Mouse (Mus musculus): ENCODE measurements around the gene Sf3b3. TPM values are rescaled to one million over a fixed set of nuclear protein-coding genes. Genes with fewer than 3 reads are reported as not detected.

Sf3b3 gene
- polyA plus RNA-seq, 1 experiment: 33.3 TPM

DNA sequence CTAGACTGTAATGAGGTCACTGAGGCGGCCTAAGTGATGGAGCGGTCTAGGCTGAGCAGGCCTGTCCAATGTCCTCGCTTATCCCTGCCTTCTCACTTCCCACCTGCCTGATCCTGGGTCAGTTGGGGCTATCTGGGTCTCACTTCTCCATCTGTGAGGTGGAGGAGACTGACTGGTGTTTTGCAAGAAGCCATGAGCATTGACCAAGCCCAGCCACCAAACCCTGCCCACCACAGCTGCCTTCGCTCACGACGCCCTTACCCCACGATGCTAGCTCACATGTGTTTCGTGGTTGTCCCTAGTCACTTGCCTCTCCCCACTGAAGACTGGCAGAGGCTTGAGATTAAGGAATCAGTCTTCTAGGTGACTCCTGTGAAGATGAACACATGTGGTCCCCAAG lies 49.5 kb downstream of the Sf3b3 start:
- Histone ChIP-seq H3K4me1 (ENCODE audit: control insufficient read depth, insufficient read depth, low read length) (peaks cover 5% of the 10 kb centered on the region), H3K4me3 (replicated peaks; ENCODE audit: extremely low read depth, low read depth, low read length) (no peak overlapping the region)
- TF ChIP-seq CTCF (IDR thresholded peaks at IDR 0.05; ENCODE audit: insufficient read depth, low read length): no peak
- no peak for TF ChIP-seq POLR2A (IDR thresholded peaks at IDR 0.05; ENCODE audit: borderline replicate concordance, extremely low read depth, low read depth, low read length)
- 92% methylated on average over 8 of the region's 8 CpGs for WGBS
- DNase-seq: no peak

DNA sequence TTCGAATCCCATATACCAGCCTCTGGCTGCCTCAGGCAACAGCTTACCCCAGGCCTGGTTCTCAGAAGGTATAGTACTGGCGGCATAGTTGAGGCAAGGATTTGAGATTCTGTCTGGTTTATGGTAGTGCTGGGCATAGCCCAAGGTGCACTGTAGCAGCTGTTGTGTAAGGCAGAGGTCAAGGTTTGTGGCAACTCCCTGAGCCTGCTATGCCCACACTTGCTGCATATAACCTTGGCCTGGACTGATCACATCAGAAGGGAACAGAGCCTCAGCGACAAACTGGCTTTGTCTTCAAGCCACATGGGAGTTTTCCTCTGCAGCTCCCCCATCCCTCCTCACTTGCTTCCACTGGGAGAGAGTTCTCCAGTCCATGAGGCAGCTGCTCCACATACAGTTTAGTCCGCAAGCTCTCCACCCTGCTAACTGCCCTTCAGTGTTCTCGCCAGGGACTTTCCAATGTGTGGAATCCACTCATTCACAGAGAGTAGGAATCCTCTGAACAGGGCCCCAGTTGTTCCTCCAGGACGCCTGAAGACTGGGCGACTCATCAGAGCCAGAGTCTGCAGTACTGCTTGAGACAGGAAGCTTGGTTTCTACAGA lies 52.1 kb downstream of the Sf3b3 start:
- TF ChIP-seq CTCF (IDR thresholded peaks at IDR 0.05; ENCODE audit: insufficient read depth, low read length): no peak
- TF ChIP-seq POLR2A (IDR thresholded peaks at IDR 0.05; ENCODE audit: borderline replicate concordance, extremely low read depth, low read depth, low read length): no peak
- WGBS: 74% methylated on average over 7 of the region's 7 CpGs
- Histone ChIP-seq H3K4me3 (replicated peaks; ENCODE audit: extremely low read depth, low read depth, low read length) (no peak overlapping the region), H3K4me1 (ENCODE audit: control insufficient read depth, insufficient read depth, low read length) (peaks cover 5% of the 10 kb centered on the region)
- no peak for DNase-seq

DNA sequence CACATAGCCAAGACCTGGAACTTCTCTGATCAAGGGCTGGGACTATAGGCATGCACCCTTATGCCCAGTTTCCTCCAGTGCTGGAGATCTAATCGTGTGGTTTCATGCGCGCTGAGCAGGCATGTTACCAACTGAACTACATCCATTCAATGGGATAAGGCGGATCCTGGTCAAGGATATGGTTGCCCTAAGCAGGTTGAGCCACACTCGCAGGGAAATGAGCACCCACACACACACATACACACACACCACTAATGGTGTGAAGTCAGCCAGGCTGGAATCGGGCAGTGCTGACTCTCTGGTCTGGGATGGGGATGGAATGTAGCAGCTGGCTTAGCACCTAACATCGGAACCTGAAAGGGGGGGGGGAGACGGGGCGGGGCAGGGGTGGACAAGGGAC lies 52.7 kb downstream of the Sf3b3 start:
- no peak for DNase-seq
- Histone ChIP-seq H3K4me1 (ENCODE audit: control insufficient read depth, insufficient read depth, low read length) (peaks cover 5% of the 10 kb centered on the region), H3K4me3 (replicated peaks; ENCODE audit: extremely low read depth, low read depth, low read length) (no peak overlapping the region)
- 87% methylated on average over 9 of the region's 9 CpGs for WGBS
- TF ChIP-seq CTCF (IDR thresholded peaks at IDR 0.05; ENCODE audit: insufficient read depth, low read length) (no peak), POLR2A (IDR thresholded peaks at IDR 0.05; ENCODE audit: borderline replicate concordance, extremely low read depth, low read depth, low read length) (no peak)

GRCm38 (mm10) chr8:110793511-110793910 lies 53.1 kb downstream of the Sf3b3 start:
- no peak for TF ChIP-seq CTCF (IDR thresholded peaks at IDR 0.05; ENCODE audit: insufficient read depth, low read length)
- TF ChIP-seq POLR2A (IDR thresholded peaks at IDR 0.05; ENCODE audit: borderline replicate concordance, extremely low read depth, low read depth, low read length): no peak
- Histone ChIP-seq H3K4me1 (ENCODE audit: control insufficient read depth, insufficient read depth, low read length) (peaks cover 5% of the 10 kb centered on the region), H3K4me3 (replicated peaks; ENCODE audit: extremely low read depth, low read depth, low read length) (no peak overlapping the region)
- WGBS: 49% methylated on average over 9 of the region's 9 CpGs
- DNase-seq: no peak

DNA sequence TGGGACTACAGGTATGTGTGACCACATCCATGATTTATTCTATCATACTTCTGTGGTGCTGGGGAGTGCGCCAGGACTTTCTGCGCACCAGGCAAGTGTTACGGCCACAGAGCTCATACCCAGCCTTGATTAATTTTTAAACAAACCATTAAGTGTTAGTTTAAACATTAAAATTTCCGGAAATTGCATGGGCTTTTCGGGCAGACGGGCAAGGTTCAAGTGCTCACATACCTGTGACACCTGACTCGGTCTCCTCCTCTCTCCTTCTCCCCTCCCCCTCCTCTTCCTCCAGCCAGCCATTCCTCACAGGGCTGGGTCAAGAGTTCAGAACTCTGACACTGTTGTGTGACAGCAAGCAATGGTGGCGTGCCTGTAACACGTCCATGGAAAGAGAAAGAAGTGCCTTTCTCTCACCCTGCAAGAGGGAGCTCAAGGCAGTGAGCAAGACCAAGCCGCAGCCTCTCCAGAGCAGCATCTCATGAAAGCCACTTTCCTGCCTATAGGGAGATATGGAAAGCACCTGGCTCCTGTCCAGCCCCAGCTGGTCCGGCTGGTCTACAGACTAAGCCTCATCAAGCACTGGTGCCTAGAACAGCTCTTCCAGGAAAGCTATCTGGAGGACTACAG lies 53.9 kb downstream of the Sf3b3 start:
- DNase-seq: peak; percentile 61

GRCm38 (mm10) chr8:110791164-110791563 lies 55.4 kb downstream of the Sf3b3 start:
- WGBS: 52% methylated on average over 10 of the region's 10 CpGs
- peaks cover 5% of the 10 kb centered on the region for H3K4me1 ChIP-seq (ENCODE audit: control insufficient read depth, insufficient read depth, low read length)

More for the DNA sequence above, 53.9 kb downstream of the Sf3b3 start:
- TF ChIP-seq POLR2A (IDR thresholded peaks at IDR 0.05; ENCODE audit: borderline replicate concordance, extremely low read depth, low read depth, low read length) (no peak), CTCF (IDR thresholded peaks at IDR 0.05; ENCODE audit: insufficient read depth, low read length) (no peak)
- 25% methylated on average over 11 of the region's 11 CpGs for WGBS
- H3K4me1 ChIP-seq (ENCODE audit: control insufficient read depth, insufficient read depth, low read length): peaks cover 5% of the 10 kb centered on the region
- H3K4me3 ChIP-seq (replicated peaks; ENCODE audit: extremely low read depth, low read depth, low read length): no peak overlapping the region

DNA sequence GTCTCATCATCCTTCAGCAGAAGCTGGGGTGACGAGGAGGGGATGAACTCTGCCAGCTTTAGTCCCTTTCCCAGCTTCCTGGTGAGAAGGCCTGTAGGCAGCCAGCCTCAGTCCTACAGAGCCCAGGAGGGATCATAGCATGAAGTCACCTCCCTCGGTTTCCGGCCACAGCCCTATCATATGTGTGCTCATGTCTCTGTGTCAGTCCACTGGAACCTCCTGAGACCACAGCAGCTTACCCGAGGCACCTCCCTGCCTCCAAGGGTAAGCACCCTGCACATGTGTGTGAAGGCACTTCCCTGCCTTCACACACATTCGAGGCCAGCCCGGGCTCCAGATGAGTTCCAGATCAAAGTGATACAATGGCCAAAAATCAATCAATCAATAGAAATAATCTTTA lies 56.3 kb downstream of the Sf3b3 start:
- WGBS: 46% methylated on average over 6 of the region's 6 CpGs
- Histone ChIP-seq H3K4me3 (replicated peaks; ENCODE audit: extremely low read depth, low read depth, low read length) (no peak overlapping the region), H3K4me1 (ENCODE audit: control insufficient read depth, insufficient read depth, low read length) (peaks cover 5% of the 10 kb centered on the region)
- TF ChIP-seq POLR2A (IDR thresholded peaks at IDR 0.05; ENCODE audit: borderline replicate concordance, extremely low read depth, low read depth, low read length) (no peak), CTCF (IDR thresholded peaks at IDR 0.05; ENCODE audit: insufficient read depth, low read length) (no peak)
- no peak for DNase-seq

More at GRCm38 (mm10) chr8:110791164-110791563, 55.4 kb downstream of the Sf3b3 start:
- TF ChIP-seq CTCF (IDR thresholded peaks at IDR 0.05; ENCODE audit: insufficient read depth, low read length) (no peak), POLR2A (IDR thresholded peaks at IDR 0.05; ENCODE audit: borderline replicate concordance, extremely low read depth, low read depth, low read length) (no peak)
- no peak overlapping the region for H3K4me3 ChIP-seq (replicated peaks; ENCODE audit: extremely low read depth, low read depth, low read length)
- DNase-seq: no peak

- TF ChIP-seq CTCF (IDR thresholded peaks at IDR 0.05; ENCODE audit: insufficient read depth, low read length) (no peak), POLR2A (IDR thresholded peaks at IDR 0.05; ENCODE audit: borderline replicate concordance, extremely low read depth, low read depth, low read length) (no peak)
- no peak for DNase-seq
- Histone ChIP-seq H3K4me1 (ENCODE audit: control insufficient read depth, insufficient read depth, low read length) (peaks cover 5% of the 10 kb centered on the region), H3K4me3 (replicated peaks; ENCODE audit: extremely low read depth, low read depth, low read length) (no peak overlapping the region)
- 62% methylated on average over 12 of the region's 12 CpGs for WGBS
Observed at GRCm38 (mm10) chr8:110789571-110789970, 57.0 kb downstream of the Sf3b3 start.

- Histone ChIP-seq H3K4me3 (replicated peaks; ENCODE audit: extremely low read depth, low read depth, low read length) (no peak overlapping the region), H3K4me1 (ENCODE audit: control insufficient read depth, insufficient read depth, low read length) (peaks cover 4% of the 10 kb centered on the region)
- DNase-seq: no peak
- no peak for TF ChIP-seq CTCF (IDR thresholded peaks at IDR 0.05; ENCODE audit: insufficient read depth, low read length)
- TF ChIP-seq POLR2A (IDR thresholded peaks at IDR 0.05; ENCODE audit: borderline replicate concordance, extremely low read depth, low read depth, low read length): no peak
- 59% methylated on average over 12 of the region's 12 CpGs for WGBS
Observed at GRCm38 (mm10) chr8:110788981-110789380, 57.6 kb downstream of the Sf3b3 start.

GRCm38 (mm10) chr8:110787411-110787954 lies 59.1 kb downstream of the Sf3b3 start:
- TF ChIP-seq CTCF (IDR thresholded peaks at IDR 0.05; ENCODE audit: insufficient read depth, low read length) (no peak), POLR2A (IDR thresholded peaks at IDR 0.05; ENCODE audit: borderline replicate concordance, extremely low read depth, low read depth, low read length) (no peak)
- WGBS: 76% methylated on average over 9 of the region's 9 CpGs
- no peak overlapping the region for H3K4me3 ChIP-seq (replicated peaks; ENCODE audit: extremely low read depth, low read depth, low read length)
- H3K4me1 ChIP-seq (ENCODE audit: control insufficient read depth, insufficient read depth, low read length): no peaks in the 10 kb centered on the region
- DNase-seq: no peak
